Mouse (Mus musculus) central nervous system, embryonic 14 days (tissue): ENCODE data around the gene Vasn. TPM values are rescaled to one million over a fixed set of nuclear protein-coding genes. Genes with fewer than 3 reads are reported as not detected.

ENCODE experiments used
- polyA plus RNA-seq: library from polyadenylated mRNA; depleted of rRNA; stranded (reverse); fragments of >200 nt; gene quantifications from 2 replicates; pipeline ENCODE4 v1.2.3, GENCODE M21; 2012; rRNA removed

Vasn gene
- polyA plus RNA-seq: 8.3 and 20.3 TPM in 2 replicates

DNA sequence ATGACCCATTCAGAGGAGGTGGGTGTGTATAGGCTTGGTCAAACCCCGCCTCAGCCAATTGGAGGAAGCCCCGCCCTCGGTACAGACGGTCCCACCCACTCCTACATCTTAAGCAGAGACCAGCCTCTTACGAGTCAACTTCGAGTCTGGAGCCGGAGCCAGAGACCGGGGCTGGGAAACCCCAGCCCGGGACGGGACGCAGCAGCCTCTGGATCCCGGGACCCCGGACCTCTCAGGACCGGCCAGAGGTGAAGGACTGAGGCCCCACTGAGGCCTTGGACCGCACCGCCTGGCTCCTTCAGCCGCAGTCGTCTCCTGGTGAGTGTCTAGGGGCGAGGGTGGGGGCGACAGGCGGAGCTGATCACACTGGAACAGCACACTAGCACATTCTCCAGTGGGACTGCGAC is at the start of gene Vasn, which contains the start of gene Dnaja3:
TSS of gene Vasn (plus strand) at position 111 of the 407 bp plus-strand sequence.
TSS of gene Dnaja3 (plus strand) at position 159 of the 407 bp plus-strand sequence.

DNA sequence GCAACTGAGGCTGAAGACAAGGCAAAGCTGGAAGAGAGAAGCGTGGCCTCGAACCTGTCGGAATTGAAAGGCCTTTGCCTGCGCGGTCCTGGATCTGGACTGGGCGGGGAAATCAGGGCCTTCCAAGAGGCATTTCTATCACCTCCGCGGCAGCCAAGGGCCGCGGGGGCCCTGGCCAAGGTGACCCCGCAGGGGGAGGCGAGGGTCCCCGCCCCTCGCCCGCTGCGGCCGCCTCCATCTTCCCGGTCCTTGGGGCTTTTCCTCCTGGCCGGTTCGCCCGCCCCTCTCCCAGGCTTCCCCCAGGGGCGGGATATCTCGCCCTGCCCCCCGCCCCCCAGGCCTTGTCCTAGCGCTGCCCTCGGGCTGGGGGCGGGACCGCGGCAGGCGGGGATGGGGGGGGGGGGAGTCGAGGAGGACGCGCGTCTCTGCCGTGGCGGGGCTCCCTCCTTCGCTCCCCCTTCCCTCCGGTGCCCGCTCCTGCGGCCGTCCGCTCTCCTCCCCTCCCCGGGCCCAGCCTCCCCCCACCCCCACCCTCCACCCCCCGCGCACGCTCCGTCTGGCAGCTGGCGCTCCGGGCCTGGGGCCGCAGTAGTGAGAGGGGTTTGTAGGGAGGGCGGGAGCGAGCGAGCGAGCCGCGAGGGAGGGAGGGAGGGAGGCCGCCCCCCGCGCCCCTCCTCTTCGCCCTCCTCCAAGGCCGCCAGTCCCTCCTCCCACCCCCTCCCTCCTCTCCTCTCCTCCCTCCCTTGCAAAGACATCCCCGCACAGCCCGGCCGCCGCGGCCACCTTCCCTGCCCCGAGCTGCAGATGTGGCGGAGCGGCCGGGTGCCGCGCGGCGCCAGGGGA is 45.5 kb upstream of the Vasn start, which contains the start of gene Glis2:
TSS of gene Glis2 (plus strand) at position 743 of the 843 bp plus-strand sequence.

DNA sequence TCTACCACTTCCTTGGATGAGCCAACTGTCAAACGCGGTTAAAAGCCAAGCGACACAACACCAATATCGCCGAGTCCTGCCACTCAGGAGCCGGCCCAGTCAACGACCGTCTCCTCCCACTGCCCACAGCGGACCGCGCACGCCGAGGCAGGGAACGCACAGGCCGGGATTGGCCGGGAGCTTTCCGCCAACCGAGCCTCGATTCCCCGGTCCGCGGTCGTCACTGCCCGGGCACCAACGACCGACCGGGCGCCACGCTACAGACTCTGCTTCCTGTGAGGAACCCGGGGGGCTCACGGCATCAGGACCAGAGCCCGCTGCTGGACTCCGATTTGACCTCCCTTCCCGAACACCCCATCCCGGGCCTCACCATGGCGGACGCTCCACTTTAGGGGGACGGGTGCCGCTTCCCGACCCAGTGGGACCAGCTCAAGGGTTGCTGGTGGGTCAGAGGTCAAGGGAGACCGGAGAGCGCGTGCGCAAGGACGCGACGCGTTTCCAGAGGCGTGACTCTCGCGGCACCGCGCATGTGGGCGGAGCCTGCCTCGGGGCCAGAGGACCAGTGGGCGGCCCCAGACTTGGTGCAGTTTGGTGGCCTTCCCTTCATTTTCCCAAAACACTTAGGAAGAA is 15.1 kb upstream of the Vasn start, which contains the start of gene Pam16:
TSS of gene Pam16 (minus strand) at position 508 of the 630 bp plus-strand sequence.

DNA sequence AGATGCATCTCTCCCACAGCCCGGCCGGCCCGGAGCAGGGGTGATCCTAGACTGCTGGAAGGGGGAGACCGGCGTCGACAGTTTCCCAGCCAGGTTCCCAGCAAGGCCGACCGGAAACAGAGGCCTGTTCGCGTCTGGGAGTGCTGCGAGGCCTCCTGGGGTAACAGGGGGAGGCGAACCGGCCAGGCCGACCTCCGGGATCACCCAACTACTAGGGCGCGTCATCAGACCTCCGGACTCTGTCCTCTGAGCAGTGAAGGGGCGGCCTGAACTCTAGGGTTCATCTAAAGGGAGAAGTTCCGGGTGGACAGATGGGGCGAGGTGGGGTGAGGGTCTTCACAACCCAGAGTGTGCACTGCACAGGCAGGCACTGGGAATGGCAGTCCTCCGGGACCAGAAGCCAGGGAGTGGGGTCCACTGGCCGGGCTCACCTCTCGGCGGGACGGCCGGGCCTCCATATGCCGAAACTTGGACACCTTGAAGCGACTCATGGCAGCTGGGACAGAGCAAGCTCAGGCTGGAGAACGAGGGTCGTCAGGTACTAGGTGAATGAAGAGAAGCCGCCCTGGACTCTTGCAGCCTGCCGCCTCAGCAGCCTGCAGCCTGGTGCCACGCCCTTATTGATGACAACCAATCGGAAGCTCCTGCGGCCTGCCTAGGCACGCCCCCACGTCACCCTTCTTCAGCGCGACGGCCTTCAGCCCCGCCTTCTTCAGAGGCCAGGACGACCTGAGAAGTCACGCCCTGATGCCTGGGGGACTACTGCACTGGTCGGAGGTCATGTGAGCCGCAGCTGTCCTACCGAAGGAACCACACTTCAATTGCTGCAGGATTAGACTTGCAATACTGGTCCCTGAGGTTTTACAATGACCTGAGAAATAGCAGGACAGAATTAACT is 39.6 kb downstream of the Vasn start, which contains the start of gene Coro7:
TSS of gene Coro7 (minus strand) at position 657 of the 898 bp plus-strand sequence.

Other genes starting within 250 kb of the Vasn start
- 5.1 and 5.8 TPM in 2 replicates for gene Adcy9, start 219.4 kb upstream of the Vasn start, polyA plus RNA-seq
- gene Srl, start 98.1 kb upstream of the Vasn start, polyA plus RNA-seq: 23.0 and 29.0 TPM in 2 replicates
- gene Tfap4, start 80.1 kb upstream of the Vasn start, polyA plus RNA-seq: 14.2 and 15.1 TPM in 2 replicates
- gene Glis2, start 45.2 kb upstream of the Vasn start, polyA plus RNA-seq: 44.0 and 46.0 TPM in 2 replicates
- 123 and 132 TPM in 2 replicates for gene Pam16, start 15.0 kb upstream of the Vasn start, polyA plus RNA-seq
- gene Dnaja3, start within 50 bp of the Vasn start, polyA plus RNA-seq: 26.8 and 28.4 TPM in 2 replicates
- 63.0 and 68.3 TPM in 2 replicates for gene Coro7, start 39.8 kb downstream of the Vasn start, polyA plus RNA-seq
- gene Nmral1, start 79.4 kb downstream of the Vasn start, polyA plus RNA-seq: 90.5 and 100.0 TPM in 2 replicates
- 60.4 and 61.9 TPM in 2 replicates for gene Hmox2, start 86.4 kb downstream of the Vasn start, polyA plus RNA-seq
- 88.7 and 89.2 TPM in 2 replicates for gene Cdip1, start 150.4 kb downstream of the Vasn start, polyA plus RNA-seq
- gene 4930562C15Rik, start 195.5 kb downstream of the Vasn start, polyA plus RNA-seq: 0.01 TPM in 1 of 2 replicates, not detected in the other
- gene Ubald1, start 240.4 kb downstream of the Vasn start, polyA plus RNA-seq: 34.0 and 37.0 TPM in 2 replicates
- 118 and 123 TPM in 2 replicates for gene Mgrn1, start 246.3 kb downstream of the Vasn start, polyA plus RNA-seq